Mouse (Mus musculus): ENCODE results near the gene Rmdn3. TPM values are rescaled to one million over a fixed set of nuclear protein-coding genes. Genes with fewer than 3 reads are reported as not detected.

The Rmdn3 gene
- polyA plus RNA-seq, 1 experiment: 36.2 TPM

- Histone ChIP-seq H3K4me3 (replicated peaks; ENCODE audit: control insufficient read depth, low read depth, low read length) (no peak overlapping the region), H3K27ac (ENCODE audit: control insufficient read depth, insufficient read depth, low read depth, low read length, poor library complexity) (no peak overlapping the region), H3K4me1 (ENCODE audit: control insufficient read depth, insufficient read depth, low read length) (no peaks in the 10 kb centered on the region)
- WGBS: 95% methylated on average over 5 of the region's 5 CpGs
- TF ChIP-seq POLR2A (IDR thresholded peaks at IDR 0.05; ENCODE audit: borderline replicate concordance, control insufficient read depth, low read depth, low read length) (no peak), CTCF (IDR thresholded peaks at IDR 0.05; ENCODE audit: control insufficient read depth, insufficient read depth, low read length) (no peak)
Observed at GRCm38 (mm10) chr2:119194140-119194539, 37.3 kb upstream of the Rmdn3 start.

- Histone ChIP-seq H3K4me1 (ENCODE audit: control insufficient read depth, insufficient read depth, low read length) (peaks cover 1% of the 10 kb centered on the region; the same call in 1 of the 2 replicates), H3K27ac (ENCODE audit: control insufficient read depth, insufficient read depth, low read depth, low read length, poor library complexity) (no peak overlapping the region), H3K4me3 (replicated peaks; ENCODE audit: control insufficient read depth, low read depth, low read length) (no peak overlapping the region)
- TF ChIP-seq CTCF (IDR thresholded peaks at IDR 0.05; ENCODE audit: control insufficient read depth, insufficient read depth, low read length) (no peak), POLR2A (IDR thresholded peaks at IDR 0.05; ENCODE audit: borderline replicate concordance, control insufficient read depth, low read depth, low read length) (no peak)
- 86% methylated on average over 5 of the region's 5 CpGs for WGBS
Observed at GRCm38 (mm10) chr2:119190969-119191368, 34.1 kb upstream of the Rmdn3 start.

GRCm38 (mm10) chr2:119189029-119189710 is 32.3 kb upstream of the Rmdn3 start:
- Histone ChIP-seq H3K4me3 (replicated peaks; ENCODE audit: control insufficient read depth, low read depth, low read length) (peak overlapping the region; percentile 49), H3K27ac (ENCODE audit: control insufficient read depth, insufficient read depth, low read depth, low read length, poor library complexity) (peak overlapping the region; percentile 1; the same call in 1 of the 2 replicates), H3K4me1 (ENCODE audit: control insufficient read depth, insufficient read depth, low read length) (peaks cover 1% of the 10 kb centered on the region; the same call in 1 of the 2 replicates)
- WGBS: 3% methylated on average over 15 of the region's 15 CpGs
- peak; percentile 96 for TF ChIP-seq CTCF (IDR thresholded peaks at IDR 0.05; ENCODE audit: control insufficient read depth, insufficient read depth, low read length)
- no peak; the same call in 1 of the 2 replicates for TF ChIP-seq POLR2A (IDR thresholded peaks at IDR 0.05; ENCODE audit: borderline replicate concordance, control insufficient read depth, low read depth, low read length)

- no peak for TF ChIP-seq CTCF (IDR thresholded peaks at IDR 0.05; ENCODE audit: control insufficient read depth, insufficient read depth, low read length)
- WGBS: 88% methylated on average over 7 of the region's 7 CpGs
- no peak overlapping the region for H3K4me3 ChIP-seq (replicated peaks; ENCODE audit: control insufficient read depth, low read depth, low read length)
- H3K4me1 ChIP-seq (ENCODE audit: control insufficient read depth, insufficient read depth, low read length): no peaks in the 10 kb centered on the region
- H3K27ac ChIP-seq (ENCODE audit: control insufficient read depth, insufficient read depth, low read depth, low read length, poor library complexity): no peak overlapping the region
Observed at GRCm38 (mm10) chr2:119182914-119183313, 26.1 kb upstream of the Rmdn3 start.

- TF ChIP-seq POLR2A (IDR thresholded peaks at IDR 0.05; ENCODE audit: borderline replicate concordance, control insufficient read depth, low read depth, low read length): no peak
- TF ChIP-seq CTCF (IDR thresholded peaks at IDR 0.05; ENCODE audit: control insufficient read depth, insufficient read depth, low read length): no peak
- WGBS: 67% methylated on average over 5 of the region's 5 CpGs
- H3K27ac ChIP-seq (ENCODE audit: control insufficient read depth, insufficient read depth, low read depth, low read length, poor library complexity): no peak overlapping the region
- H3K4me1 ChIP-seq (ENCODE audit: control insufficient read depth, insufficient read depth, low read length): no peaks in the 10 kb centered on the region
- no peak overlapping the region for H3K4me3 ChIP-seq (replicated peaks; ENCODE audit: control insufficient read depth, low read depth, low read length)
Observed at GRCm38 (mm10) chr2:119177384-119177939, 20.6 kb upstream of the Rmdn3 start.

GRCm38 (mm10) chr2:119176761-119177160 is 19.9 kb upstream of the Rmdn3 start:
- H3K4me3 ChIP-seq (replicated peaks; ENCODE audit: control insufficient read depth, low read depth, low read length): no peak overlapping the region
- peaks cover 2% of the 10 kb centered on the region; the same call in 1 of the 2 replicates for H3K4me1 ChIP-seq (ENCODE audit: control insufficient read depth, insufficient read depth, low read length)
- WGBS: 79% methylated on average over 3 of the region's 3 CpGs
- TF ChIP-seq CTCF (IDR thresholded peaks at IDR 0.05; ENCODE audit: control insufficient read depth, insufficient read depth, low read length): no peak
- no peak for TF ChIP-seq POLR2A (IDR thresholded peaks at IDR 0.05; ENCODE audit: borderline replicate concordance, control insufficient read depth, low read depth, low read length)
- H3K27ac ChIP-seq (ENCODE audit: control insufficient read depth, insufficient read depth, low read depth, low read length, poor library complexity): no peak overlapping the region

- WGBS: 70% methylated on average over 6 of the region's 6 CpGs
- H3K4me1 ChIP-seq (ENCODE audit: control insufficient read depth, insufficient read depth, low read length): peaks cover 4% of the 10 kb centered on the region; the same call in 1 of the 2 replicates
- TF ChIP-seq POLR2A (IDR thresholded peaks at IDR 0.05; ENCODE audit: borderline replicate concordance, control insufficient read depth, low read depth, low read length) (no peak), CTCF (IDR thresholded peaks at IDR 0.05; ENCODE audit: control insufficient read depth, insufficient read depth, low read length) (no peak)
- H3K4me3 ChIP-seq (replicated peaks; ENCODE audit: control insufficient read depth, low read depth, low read length): no peak overlapping the region
- H3K27ac ChIP-seq (ENCODE audit: control insufficient read depth, insufficient read depth, low read depth, low read length, poor library complexity): no peak overlapping the region
Observed at GRCm38 (mm10) chr2:119175614-119176013, 18.8 kb upstream of the Rmdn3 start.

- WGBS: 91% methylated on average over 14 of the region's 14 CpGs
- no peak for TF ChIP-seq POLR2A (IDR thresholded peaks at IDR 0.05; ENCODE audit: borderline replicate concordance, control insufficient read depth, low read depth, low read length)
- TF ChIP-seq CTCF (IDR thresholded peaks at IDR 0.05; ENCODE audit: control insufficient read depth, insufficient read depth, low read length): no peak
- H3K27ac ChIP-seq (ENCODE audit: control insufficient read depth, insufficient read depth, low read depth, low read length, poor library complexity): no peak overlapping the region; the same call in 1 of the 2 replicates
- peaks cover 4% of the 10 kb centered on the region; the same call in 1 of the 2 replicates for H3K4me1 ChIP-seq (ENCODE audit: control insufficient read depth, insufficient read depth, low read length)
- no peak overlapping the region for H3K4me3 ChIP-seq (replicated peaks; ENCODE audit: control insufficient read depth, low read depth, low read length)
Observed at GRCm38 (mm10) chr2:119174866-119175265, 18.0 kb upstream of the Rmdn3 start.
